Mouse (Mus musculus) ovary, postnatal 14 days (tissue): ENCODE results near the gene Armh2.
A peak's percentile ranks its signal among the peaks of the same experiment; 100 is the strongest.

ENCODE experiments used
- DNase-seq: peaks from one replicate; pipeline ENCODE4 v3.0.0; 2022; ENCODE audit warnings: low spot score

The Armh2 gene

GRCm38 (mm10) chr13:24741028-24741427 lies at the start of gene Armh2:
Armh2 (plus strand) TSS chr13:24741232.
- no peak for DNase-seq

GRCm38 (mm10) chr13:24693312-24693711 lies 47.7 kb upstream of the Armh2 start:
- no peak for DNase-seq

DNA sequence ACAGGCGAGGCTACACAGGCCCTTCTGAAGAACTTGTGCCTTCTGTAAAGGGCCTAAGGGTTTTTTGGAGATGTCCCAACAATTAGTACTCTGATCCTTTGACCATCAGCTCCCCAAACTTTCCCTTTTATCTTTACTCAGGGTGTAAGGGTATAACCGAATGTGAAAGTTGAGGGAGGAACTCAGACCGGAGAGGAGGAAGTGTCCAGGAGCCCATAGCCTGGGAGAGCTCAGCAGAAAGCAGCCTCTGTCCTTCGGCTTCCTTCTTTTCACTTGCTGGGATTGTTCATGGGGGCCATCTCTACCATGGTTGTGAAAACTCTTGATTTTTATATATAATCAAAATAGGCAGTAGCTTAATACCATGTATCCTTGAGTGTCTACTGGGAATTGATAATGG lies 42.3 kb upstream of the Armh2 start:
- no peak for DNase-seq

- DNase-seq, result no peak
Measured at GRCm38 (mm10) chr13:24702128-24702527, 38.9 kb upstream of the Armh2 start.

GRCm38 (mm10) chr13:24709656-24710396 lies 31.2 kb upstream of the Armh2 start:
- no peak for DNase-seq

- DNase-seq, result no peak
Measured at GRCm38 (mm10) chr13:24710968-24711367, 30.1 kb upstream of the Armh2 start.

DNA sequence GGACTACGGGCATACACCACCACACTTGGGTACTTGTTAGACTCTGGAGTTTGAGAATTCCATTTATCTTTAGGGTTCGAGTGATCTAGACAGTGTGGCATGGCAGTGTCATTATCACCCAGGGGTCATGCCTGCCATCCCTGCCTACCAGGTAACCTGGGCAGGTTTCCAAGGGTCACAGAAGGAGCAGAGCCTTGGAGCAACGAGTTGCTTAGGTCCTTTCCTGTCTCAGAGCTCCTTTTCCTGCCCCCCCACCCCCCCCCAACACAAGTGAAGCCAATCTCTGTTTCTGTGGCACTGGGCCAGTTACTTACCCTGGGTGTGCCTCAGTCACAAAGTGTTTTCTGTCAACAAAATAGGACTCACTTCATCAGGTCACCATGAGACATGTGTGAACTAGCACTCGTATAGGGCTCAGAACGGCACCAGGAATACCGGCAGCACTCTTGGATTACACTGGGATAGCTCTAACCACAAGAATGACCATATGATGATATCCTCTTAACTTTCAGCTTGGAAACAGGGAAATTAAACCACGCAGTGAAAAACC lies 28.4 kb upstream of the Armh2 start:
- no peak for DNase-seq

GRCm38 (mm10) chr13:24713434-24714000 lies 27.5 kb upstream of the Armh2 start:
- peak; percentile 89 for DNase-seq

- DNase-seq, result no peak
Measured at GRCm38 (mm10) chr13:24714360-24714885, 26.6 kb upstream of the Armh2 start.

GRCm38 (mm10) chr13:24715601-24716000 lies 25.4 kb upstream of the Armh2 start:
- no peak for DNase-seq

DNA sequence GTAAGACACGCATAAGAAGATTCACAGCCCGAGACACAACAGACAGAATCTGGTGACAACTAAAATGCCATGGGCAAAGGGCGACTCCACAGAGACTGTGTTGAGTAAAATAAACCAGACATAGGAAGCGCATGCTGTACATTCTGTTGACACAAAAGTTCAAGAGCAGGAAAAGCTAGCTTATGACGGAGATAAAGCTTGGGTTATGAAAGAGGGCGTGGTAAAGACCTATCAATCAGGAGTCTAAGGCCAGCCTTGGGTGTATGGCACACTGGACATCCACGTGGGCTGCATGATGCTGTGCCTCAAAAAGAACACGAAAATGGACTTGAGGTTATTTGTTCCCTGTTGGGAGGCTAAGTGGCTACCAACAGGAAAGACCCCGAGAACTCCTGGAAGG lies 24.6 kb upstream of the Armh2 start:
- DNase-seq, result no peak

- DNase-seq, result no peak
Measured at GRCm38 (mm10) chr13:24717677-24718076, 23.4 kb upstream of the Armh2 start.

GRCm38 (mm10) chr13:24721502-24721901 lies 19.5 kb upstream of the Armh2 start:
- no peak for DNase-seq

DNA sequence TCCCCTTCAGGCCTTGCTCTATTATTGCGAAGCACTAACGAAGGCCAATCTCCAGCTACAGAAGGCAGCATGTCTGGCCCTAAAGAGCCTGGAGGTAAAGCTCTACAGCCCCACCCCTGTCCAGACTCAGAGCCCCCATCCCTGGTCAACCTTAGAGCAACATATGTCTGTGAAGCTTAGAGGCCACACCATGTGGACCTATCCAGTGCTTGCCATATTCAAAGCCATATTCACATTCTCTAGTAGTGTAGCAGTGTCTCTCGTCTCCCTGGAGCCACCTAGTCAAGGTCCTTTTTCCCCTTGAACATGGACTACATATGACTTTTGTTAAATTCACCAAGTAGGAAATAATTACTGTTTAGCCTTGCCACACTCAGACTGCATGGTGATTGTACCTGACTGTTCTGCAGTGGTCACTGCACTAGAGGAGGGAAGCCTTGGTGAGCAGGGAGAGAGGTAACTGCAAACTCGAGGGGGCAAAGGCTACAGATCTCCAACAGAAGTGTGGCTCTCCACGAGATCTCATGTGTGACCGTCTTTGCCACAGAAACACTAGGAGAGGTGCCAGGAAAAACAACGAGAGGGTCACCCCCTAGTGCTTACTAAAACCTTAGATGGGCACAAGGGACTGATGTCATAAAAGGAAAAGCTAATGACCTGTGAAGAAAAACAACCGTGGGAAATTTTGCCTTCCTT lies 17.2 kb upstream of the Armh2 start:
- DNase-seq, result no peak

- no peak for DNase-seq
Measured at GRCm38 (mm10) chr13:24724395-24724759, 16.7 kb upstream of the Armh2 start.

DNA sequence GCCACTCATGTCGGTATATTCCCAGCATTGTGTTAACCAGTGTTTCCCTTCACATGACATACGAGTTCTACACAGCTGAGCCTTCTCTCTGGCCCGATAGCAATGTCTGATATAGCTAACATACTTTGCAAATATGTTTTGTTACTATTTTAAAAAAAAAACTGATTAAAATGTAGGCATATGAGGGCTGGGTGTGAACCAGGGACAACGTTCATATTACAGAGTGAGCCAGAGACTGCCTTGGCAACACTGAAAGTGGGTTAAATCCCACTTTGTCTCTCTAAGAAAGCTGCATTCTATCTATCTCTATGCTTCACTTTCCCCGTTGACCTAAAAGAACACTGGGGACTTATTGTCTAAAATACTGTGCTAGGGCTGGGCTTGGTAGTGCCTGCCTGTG lies 11.9 kb upstream of the Armh2 start:
- no peak for DNase-seq

GRCm38 (mm10) chr13:24734502-24734901 lies 6.5 kb upstream of the Armh2 start:
- DNase-seq, result no peak

DNA sequence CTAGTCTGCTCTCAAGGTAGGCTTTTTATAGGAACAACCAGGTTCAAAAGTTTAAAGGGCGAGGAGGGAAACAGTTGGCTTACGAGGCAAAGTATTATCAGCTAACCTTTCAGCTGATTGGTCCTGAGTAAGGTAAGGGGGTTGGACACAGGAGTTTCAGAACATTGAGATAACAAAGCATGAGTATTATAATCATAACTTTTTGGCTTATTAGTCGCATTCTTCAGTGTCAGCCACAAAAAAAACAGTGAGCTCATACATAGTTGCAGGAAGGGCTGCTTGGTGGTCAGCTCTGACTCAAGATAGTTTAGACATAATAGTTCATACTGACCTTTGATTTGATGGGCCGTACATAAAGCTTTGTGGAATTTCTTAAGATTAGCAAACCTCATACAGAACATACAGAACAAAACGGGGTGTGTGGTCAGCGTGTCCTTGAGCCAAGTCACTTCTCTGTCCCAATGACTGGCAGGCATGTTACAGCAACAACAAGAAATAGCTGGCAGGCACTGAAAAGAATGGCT lies 5.4 kb upstream of the Armh2 start:
- DNase-seq, result no peak

- DNase-seq, result no peak
Measured at GRCm38 (mm10) chr13:24747823-24748222, 6.8 kb downstream of the Armh2 start.

- DNase-seq, result no peak
Measured at GRCm38 (mm10) chr13:24750807-24751206, 9.8 kb downstream of the Armh2 start.

- DNase-seq, result no peak
Measured at GRCm38 (mm10) chr13:24751396-24751795, 10.4 kb downstream of the Armh2 start.

DNA sequence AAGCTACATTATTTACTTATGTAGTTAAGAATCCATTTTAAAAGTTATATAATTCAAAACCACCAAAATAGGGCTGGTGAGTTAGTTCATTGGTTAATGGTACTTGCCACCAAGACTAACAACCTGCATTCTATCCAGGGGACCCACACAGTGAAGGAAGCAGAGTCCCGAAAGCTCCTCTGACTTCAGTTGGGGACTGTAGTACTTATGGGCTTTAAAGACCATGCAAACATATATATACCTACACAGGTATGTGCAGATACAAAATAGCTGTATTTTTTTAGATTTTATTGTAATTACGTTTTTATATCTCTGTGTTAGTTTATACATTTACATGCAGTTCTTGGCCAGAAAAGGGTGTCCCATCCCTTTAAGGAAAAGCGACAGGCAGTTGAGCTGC lies 15.7 kb downstream of the Armh2 start:
- DNase-seq, result no peak
